Mouse (Mus musculus) bone marrow, adult 2 months (tissue): ENCODE measurements around the gene Asns.

Experiments used
- CTCF ChIP-seq: fragments of 200-500 bp; IDR thresholded peaks from 2 replicates; pipeline ENCODE4 v1.5.1; 2011; ENCODE audit warnings: low read length, control low read depth; ENCODE audit not compliant: control insufficient read depth, insufficient read depth
- POLR2A ChIP-seq: fragments of 200-500 bp; IDR thresholded peaks from 2 replicates; pipeline ENCODE4 v1.6.1; 2011; ENCODE audit warnings: low read depth, mild to moderate bottlenecking, control low read depth, low read length, borderline replicate concordance; ENCODE audit not compliant: control insufficient read depth

GRCm38 (mm10) chr6:7711837-7712330 lies 18.8 kb upstream of the Asns start:
- TF ChIP-seq CTCF (no peak), POLR2A (no peak)
